Mouse (Mus musculus): ENCODE results near the gene Trim72. TPM values are rescaled to one million over a fixed set of nuclear protein-coding genes. Genes with fewer than 3 reads are reported as not detected.

The Trim72 gene
- total and polyA plus RNA-seq, 2 experiments from 2014 or later = 0.77 TPM; not detected in 1

- TF ChIP-seq CTCF (IDR thresholded peaks at IDR 0.05) = no peak
- H3K27me3 ChIP-seq (ENCODE audit: insufficient read depth, low read length) = no peaks in the 10 kb centered on the region
- 50% methylated on average over 5 of the region's 5 CpGs for WGBS
- no peaks in the 10 kb centered on the region for H3K4me1 ChIP-seq (ENCODE audit: insufficient read depth, low read length)
- DNase-seq (ENCODE audit: low spot score) (no peak), ATAC-seq (ENCODE audit: low FRiP score) (0 out of 2 replicates have a peak, but pooled peaks have one; percentile 34)
- peaks cover 5% of the 10 kb centered on the region; the same call in 1 of the 2 replicates for H3K36me3 ChIP-seq (ENCODE audit: insufficient read depth, low read length)
- no peak overlapping the region for H3K9ac ChIP-seq (replicated peaks; ENCODE audit: low read length, poor library complexity, severe bottlenecking)
- no peak overlapping the region for H3K4me3 ChIP-seq (ENCODE audit: low read depth, low read length)
- no peaks in the 10 kb centered on the region for H3K9me3 ChIP-seq (ENCODE audit: low read length)
- H3K4me2 ChIP-seq (ENCODE audit: low read depth, low read length, poor library complexity, severe bottlenecking) = no peak overlapping the region; the same call in 1 of the 2 replicates
- no peak overlapping the region for H3K27ac ChIP-seq (ENCODE audit: low read depth, low read length)
Measured at GRCm38 (mm10) chr7:127992488-127993340, 11.0 kb upstream of the Trim72 start.

GRCm38 (mm10) chr7:127993341-127993977 is 10.3 kb upstream of the Trim72 start, which contains the start of gene Pycard:
TSS of gene Pycard (minus strand) at chr7:127993867.
- Histone ChIP-seq H3K9me3 (ENCODE audit: low read length) (no peaks in the 10 kb centered on the region), H3K4me3 (ENCODE audit: low read depth, low read length) (peak within 1 kb of the TSS; percentile 14; the same call in 1 of the 2 replicates), H3K9ac (replicated peaks; ENCODE audit: low read length, poor library complexity, severe bottlenecking) (0 out of 2 replicates have a peak within 1 kb of the TSS, but pooled peaks have one; percentile 4), H3K27me3 (ENCODE audit: insufficient read depth, low read length) (no peaks in the 10 kb centered on the region), H3K4me2 (ENCODE audit: low read depth, low read length, poor library complexity, severe bottlenecking) (peak within 1 kb of the TSS; percentile 39), H3K36me3 (ENCODE audit: insufficient read depth, low read length) (peaks cover 5% of the 10 kb centered on the region; the same call in 1 of the 2 replicates), H3K27ac (ENCODE audit: low read depth, low read length) (no peak within 1 kb of the TSS), H3K4me1 (ENCODE audit: insufficient read depth, low read length) (no peaks in the 10 kb centered on the region)
- 20% methylated on average over 18 of the region's 18 CpGs for WGBS
- no peak for ATAC-seq (ENCODE audit: low FRiP score)
- no peak for DNase-seq (ENCODE audit: low spot score)
- no peak for TF ChIP-seq CTCF (IDR thresholded peaks at IDR 0.05)

GRCm38 (mm10) chr7:127999436-127999835 is 4.3 kb upstream of the Trim72 start:
- Histone ChIP-seq H3K9ac (replicated peaks; ENCODE audit: low read length, poor library complexity, severe bottlenecking) (no peak overlapping the region), H3K4me2 (ENCODE audit: low read depth, low read length, poor library complexity, severe bottlenecking) (no peak overlapping the region), H3K4me3 (ENCODE audit: low read depth, low read length) (no peak overlapping the region), H3K27me3 (ENCODE audit: insufficient read depth, low read length) (no peaks in the 10 kb centered on the region), H3K9me3 (ENCODE audit: low read length) (no peaks in the 10 kb centered on the region), H3K27ac (ENCODE audit: low read depth, low read length) (no peak overlapping the region), H3K36me3 (ENCODE audit: insufficient read depth, low read length) (no peaks in the 10 kb centered on the region), H3K4me1 (ENCODE audit: insufficient read depth, low read length) (no peaks in the 10 kb centered on the region)
- 87% methylated on average over 1 of the region's 1 CpGs for WGBS
- no peak for DNase-seq (ENCODE audit: low spot score)
- no peak for ATAC-seq (ENCODE audit: low FRiP score)
- TF ChIP-seq CTCF (IDR thresholded peaks at IDR 0.05) = no peak

GRCm38 (mm10) chr7:128000068-128000950 is 3.4 kb upstream of the Trim72 start:
- Histone ChIP-seq H3K4me3 (ENCODE audit: low read depth, low read length) (no peak overlapping the region), H3K36me3 (ENCODE audit: insufficient read depth, low read length) (no peaks in the 10 kb centered on the region), H3K4me2 (ENCODE audit: low read depth, low read length, poor library complexity, severe bottlenecking) (no peak overlapping the region), H3K27ac (ENCODE audit: low read depth, low read length) (no peak overlapping the region), H3K9ac (replicated peaks; ENCODE audit: low read length, poor library complexity, severe bottlenecking) (no peak overlapping the region), H3K9me3 (ENCODE audit: low read length) (no peaks in the 10 kb centered on the region), H3K4me1 (ENCODE audit: insufficient read depth, low read length) (no peaks in the 10 kb centered on the region), H3K27me3 (ENCODE audit: insufficient read depth, low read length) (no peaks in the 10 kb centered on the region)
- ATAC-seq (ENCODE audit: low FRiP score) = no peak
- TF ChIP-seq CTCF (IDR thresholded peaks at IDR 0.05) = no peak
- 61% methylated on average over 1 of the region's 1 CpGs for WGBS
- no peak for DNase-seq (ENCODE audit: low spot score)

GRCm38 (mm10) chr7:128003098-128003497 is 651 bp upstream of the Trim72 start:
- Histone ChIP-seq H3K4me2 (ENCODE audit: low read depth, low read length, poor library complexity, severe bottlenecking) (no peak overlapping the region), H3K9ac (replicated peaks; ENCODE audit: low read length, poor library complexity, severe bottlenecking) (no peak overlapping the region), H3K9me3 (ENCODE audit: low read length) (no peaks in the 10 kb centered on the region), H3K27ac (ENCODE audit: low read depth, low read length) (no peak overlapping the region), H3K27me3 (ENCODE audit: insufficient read depth, low read length) (no peaks in the 10 kb centered on the region), H3K4me3 (ENCODE audit: low read depth, low read length) (no peak overlapping the region), H3K4me1 (ENCODE audit: insufficient read depth, low read length) (no peaks in the 10 kb centered on the region), H3K36me3 (ENCODE audit: insufficient read depth, low read length) (no peaks in the 10 kb centered on the region)
- DNase-seq (ENCODE audit: low spot score) (no peak), ATAC-seq (ENCODE audit: low FRiP score) (no peak)
- no peak for TF ChIP-seq CTCF (IDR thresholded peaks at IDR 0.05)
- WGBS = 83% methylated on average over 6 of the region's 6 CpGs
